ENCODE assay signal across 8 mouse cellular contexts in the genomic region with DNA sequence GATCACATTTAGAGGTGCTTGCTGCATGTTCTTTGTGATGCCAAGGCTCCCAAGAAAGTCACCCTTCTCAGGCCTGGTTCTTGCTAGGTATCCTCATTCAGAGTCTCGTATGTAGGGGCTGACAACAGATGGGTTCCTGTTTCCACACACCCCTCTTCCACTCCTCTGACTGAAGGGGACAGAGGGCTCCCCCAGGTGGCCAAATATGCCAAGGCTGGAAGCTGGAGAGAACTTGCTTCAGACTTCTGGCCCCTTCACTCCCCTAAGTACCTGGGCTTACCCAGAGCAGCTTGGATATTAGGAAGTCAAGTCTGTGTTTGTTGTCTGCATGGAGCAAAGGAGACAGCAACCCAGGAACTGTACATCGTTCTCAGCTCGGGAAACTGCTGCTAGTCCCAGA. TPM values are rescaled to one million over a fixed set of nuclear protein-coding genes. Genes with fewer than 3 reads are reported as not detected.
DNase-seq lines count a peak whose midpoint lies in the region; ATAC-seq and TF ChIP-seq lines count a peak whose summit lies in the region.

No protein-coding gene starts in this region.

- H3K9ac ChIP-seq in hindbrain, embryonic 13.5 days, result no peak overlapping the region
- no peak overlapping the region for H3K9ac ChIP-seq in hindbrain, embryonic 12.5 days

- intact Hi-C loops in left cerebral cortex, postnatal 14 days (cut with DNase I), result loop anchor here (1.0 kb wide), 1 partner anchor 60 kb away; no protein-coding TSS in a partner anchor

- peak; percentile 56 for TF ChIP-seq CTCF in E14TG2a.4 (conservative IDR thresholded peaks at IDR 0.05; ENCODE audit: low read length)

- H3K4me2 ChIP-seq in hindbrain, embryonic 13.5 days, result no peak overlapping the region
- H3K4me2 ChIP-seq in hindbrain, embryonic 12.5 days (replicated peaks), result no peak overlapping the region

- 0 out of 2 replicates have a peak overlapping the region, but pooled peaks have one; percentile 4 for H3K27ac ChIP-seq in hindbrain, embryonic 13.5 days
- no peak overlapping the region for H3K27ac ChIP-seq in hindbrain, embryonic 12.5 days
- peak overlapping the region; percentile 26; the same call in 1 of the 2 replicates for H3K27ac ChIP-seq in heart, embryonic 10.5 days

- H3K4me3 ChIP-seq in hindbrain, embryonic 13.5 days, result no peak overlapping the region
- no peak overlapping the region for H3K4me3 ChIP-seq in hindbrain, embryonic 12.5 days
- H3K4me3 ChIP-seq in E14TG2a.4 (replicated peaks; ENCODE audit: low read length), result 0 out of 2 replicates have a peak overlapping the region, but pooled peaks have one; percentile 18
- H3K4me3 ChIP-seq in heart, embryonic 10.5 days, result no peak overlapping the region

- H3K9me3 ChIP-seq in hindbrain, embryonic 13.5 days, result no peaks in the 10 kb centered on the region
- no peaks in the 10 kb centered on the region for H3K9me3 ChIP-seq in hindbrain, embryonic 12.5 days (replicated peaks)
- H3K9me3 ChIP-seq in E14TG2a.4 (ENCODE audit: low read length), result no peaks in the 10 kb centered on the region
- H3K9me3 ChIP-seq in heart, embryonic 10.5 days, result no peaks in the 10 kb centered on the region

- DNase-seq in cerebellum, postnatal 14 days, result peak; percentile 77 to 84
- peak; percentile 91 for DNase-seq in heart, embryonic 10.5 days (ENCODE audit: low spot score)
- DNase-seq in left cerebral cortex, postnatal 14 days (ENCODE audit: low spot score in 2 of 2), result peak; percentile 64 to 72
- peak; percentile 70 for DNase-seq in retina, postnatal 1 day
- DNase-seq in urinary bladder, postnatal 4 days (ENCODE audit: low spot score in 2 of 2), result peak; percentile 60 to 72

- WGBS in hindbrain, embryonic 13.5 days, result 42% methylated on average over 3 of the region's 3 CpGs
- WGBS in hindbrain, embryonic 12.5 days, result 32% methylated on average over 3 of the region's 3 CpGs
- WGBS in heart, embryonic 10.5 days, result 35% methylated on average over 3 of the region's 3 CpGs

- H3K36me3 ChIP-seq in hindbrain, embryonic 13.5 days, result no peaks in the 10 kb centered on the region
- H3K36me3 ChIP-seq in hindbrain, embryonic 12.5 days, result no peaks in the 10 kb centered on the region
- no peaks in the 10 kb centered on the region for H3K36me3 ChIP-seq in E14TG2a.4 (ENCODE audit: insufficient read depth, low read length)
- H3K36me3 ChIP-seq in heart, embryonic 10.5 days, result no peaks in the 10 kb centered on the region

- H3K27me3 ChIP-seq in hindbrain, embryonic 13.5 days, result no peaks in the 10 kb centered on the region
- no peaks in the 10 kb centered on the region for H3K27me3 ChIP-seq in hindbrain, embryonic 12.5 days
- no peaks in the 10 kb centered on the region for H3K27me3 ChIP-seq in E14TG2a.4 (ENCODE audit: insufficient read depth, low read length)
- H3K27me3 ChIP-seq in heart, embryonic 10.5 days (ENCODE audit: insufficient read depth, poor library complexity, severe bottlenecking), result no peaks in the 10 kb centered on the region

- peaks cover 58% of the 10 kb centered on the region for H3K4me1 ChIP-seq in hindbrain, embryonic 13.5 days (replicated peaks)
- H3K4me1 ChIP-seq in hindbrain, embryonic 12.5 days, result peaks cover 47% of the 10 kb centered on the region
- H3K4me1 ChIP-seq in E14TG2a.4 (replicated peaks; ENCODE audit: low read depth, low read length), result peaks cover 90% of the 10 kb centered on the region
- H3K4me1 ChIP-seq in heart, embryonic 10.5 days, result peaks cover 66% of the 10 kb centered on the region

- no peak for ATAC-seq in hindbrain, embryonic 13.5 days (ENCODE audit: low FRiP score)
- ATAC-seq in hindbrain, embryonic 12.5 days (ENCODE audit: low FRiP score), result no peak

RNA-seq across cellular contexts. Expression of a gene that starts 26.6 kb away (rescaled TPM):
- polyA plus RNA-seq in hindbrain, embryonic 13.5 days (2015; fragmentation: Nextera tagmentation; extraction: Ambion mirVana), result 2,123 and 2,193 TPM in 2 replicates
- 2,735 and 2,863 TPM in 2 replicates for polyA plus RNA-seq in hindbrain, embryonic 12.5 days (2016; fragmentation: Nextera tagmentation; extraction: Ambion mirVana)
- 1,013 and 1,650 TPM in 2 replicates for polyA plus RNA-seq in heart, embryonic 10.5 days (2016; fragmentation: Nextera tagmentation; extraction: Ambion mirVana)
- total RNA-seq in left cerebral cortex, postnatal 14 days (2021), result 100 to 1,000 TPM; 336 to 423 TPM
